Mouse (Mus musculus) bone marrow, adult 2 months (tissue): ENCODE measurements around the gene Cnpy3. TPM values are rescaled to one million over a fixed set of nuclear protein-coding genes. Genes with fewer than 3 reads are reported as not detected.

ENCODE experiments used
- H3K27ac ChIP-seq: fragments of 200-500 bp; 2 replicates; pipeline ENCODE4 v1.5.1; 2012; ENCODE audit warnings: low read depth, mild to moderate bottlenecking, control low read depth, inconsistent platforms, low read length; ENCODE audit not compliant: control insufficient read depth, poor library complexity, insufficient read depth
- H3K4me1 ChIP-seq: fragments of 200-500 bp; 2 replicates; pipeline ENCODE4 v1.6.1; 2011; ENCODE audit warnings: low read length; ENCODE audit not compliant: control insufficient read depth, insufficient read depth
- H3K4me3 ChIP-seq: fragments of 200-500 bp; replicated peaks from 2 replicates; pipeline ENCODE3; 2011; ENCODE audit warnings: mild to moderate bottlenecking, low read depth, low read length, control low read depth; ENCODE audit not compliant: control insufficient read depth
- CTCF ChIP-seq: fragments of 200-500 bp; IDR thresholded peaks from 2 replicates; pipeline ENCODE4 v1.5.1; 2011; ENCODE audit warnings: low read length, control low read depth; ENCODE audit not compliant: control insufficient read depth, insufficient read depth
- POLR2A ChIP-seq: fragments of 200-500 bp; IDR thresholded peaks from 2 replicates; pipeline ENCODE4 v1.6.1; 2011; ENCODE audit warnings: low read depth, mild to moderate bottlenecking, control low read depth, low read length, borderline replicate concordance; ENCODE audit not compliant: control insufficient read depth
- WGBS: fragments of 180-500 bp; shearing (Covaris S2); methylation state at CpG from one replicate; pipeline ENCODE4 v1.1.7; 2018; 5-methylcytosine and 5-hydroxymethylcytosine counted together
- polyA plus RNA-seq: library from polyadenylated mRNA; stranded (reverse); fragments of >200 nt; gene quantifications from 2 replicates; pipeline ENCODE4 v1.2.4, GENCODE M21; 2011; ENCODE audit warnings: low replicate concordance; ENCODE audit not compliant: missing spikeins, insufficient read depth, insufficient read length

Cnpy3 gene
- polyA plus RNA-seq, 1 experiment, result 46.3 TPM

DNA sequence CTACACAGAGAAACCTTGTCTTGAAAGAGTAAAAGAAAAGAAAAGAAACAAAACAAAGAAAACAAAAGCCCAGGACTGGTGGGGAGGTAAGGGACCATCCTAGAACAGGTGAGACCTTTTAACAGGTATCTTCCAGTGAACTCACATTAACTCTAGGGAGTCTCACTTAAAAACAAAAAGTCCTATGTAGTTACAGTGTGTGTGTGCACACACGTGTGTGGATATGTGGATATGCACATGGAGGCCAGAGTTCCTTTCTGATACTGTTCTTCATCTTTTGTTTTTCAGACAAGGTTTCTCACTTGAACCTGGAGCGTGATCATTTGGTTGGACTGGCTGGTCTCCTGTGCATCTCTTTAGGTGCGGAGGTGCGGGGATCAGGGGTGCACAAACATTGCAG lies 1.4 kb downstream of the Cnpy3 start:
- 51% methylated on average over 4 of the region's 4 CpGs for WGBS
- Histone ChIP-seq H3K4me3 (peak overlapping the region; percentile 70), H3K4me1 (no peaks in the 10 kb centered on the region; the same call in 1 of the 2 replicates), H3K27ac (peak overlapping the region; percentile 89)
- no peak for TF ChIP-seq POLR2A
- no peak for TF ChIP-seq CTCF

DNA sequence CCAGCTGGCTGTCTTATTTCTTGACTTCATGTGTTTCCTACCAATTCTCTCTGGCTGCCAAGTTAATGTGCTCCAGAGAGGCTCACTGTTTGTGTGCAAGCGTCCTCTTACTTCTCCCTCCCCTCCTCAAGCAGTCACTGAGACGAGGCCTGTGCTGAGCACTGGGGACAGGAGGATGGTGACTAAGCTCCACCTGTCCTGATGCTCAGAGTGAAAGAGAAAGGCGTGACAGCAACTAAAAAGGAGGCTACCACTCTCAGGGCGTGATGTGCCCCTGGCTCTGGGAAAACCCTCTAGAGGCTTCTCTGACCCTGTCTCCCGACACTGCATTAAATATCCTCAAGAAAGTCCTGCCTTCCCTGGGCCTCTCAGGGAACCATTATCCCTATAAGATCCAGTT lies 2.7 kb downstream of the Cnpy3 start:
- 72% methylated on average over 5 of the region's 5 CpGs for WGBS
- H3K4me3 ChIP-seq, result no peak overlapping the region
- no peak overlapping the region for H3K27ac ChIP-seq
- TF ChIP-seq CTCF, result no peak
- TF ChIP-seq POLR2A, result no peak
- H3K4me1 ChIP-seq, result no peaks in the 10 kb centered on the region; the same call in 1 of the 2 replicates

DNA sequence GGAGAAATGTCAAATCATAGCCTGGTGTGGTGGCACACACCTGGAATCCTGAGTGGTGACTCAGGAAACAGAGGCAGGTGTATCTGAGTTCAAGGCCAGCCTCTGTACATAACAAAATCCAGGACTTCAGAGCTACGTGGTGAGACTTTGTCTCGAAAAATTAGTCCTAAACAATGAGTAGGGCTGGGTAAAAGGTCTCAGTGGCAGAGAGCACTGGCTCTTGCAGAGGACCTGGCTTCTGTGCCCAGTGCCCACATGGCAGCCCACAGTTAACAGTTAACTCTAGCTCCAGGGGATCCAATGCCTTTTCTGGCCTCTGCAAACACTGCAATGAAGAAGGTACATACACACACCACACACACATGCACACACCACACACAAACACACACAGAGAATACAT lies 4.2 kb downstream of the Cnpy3 start:
- no peak overlapping the region for H3K27ac ChIP-seq

DNA sequence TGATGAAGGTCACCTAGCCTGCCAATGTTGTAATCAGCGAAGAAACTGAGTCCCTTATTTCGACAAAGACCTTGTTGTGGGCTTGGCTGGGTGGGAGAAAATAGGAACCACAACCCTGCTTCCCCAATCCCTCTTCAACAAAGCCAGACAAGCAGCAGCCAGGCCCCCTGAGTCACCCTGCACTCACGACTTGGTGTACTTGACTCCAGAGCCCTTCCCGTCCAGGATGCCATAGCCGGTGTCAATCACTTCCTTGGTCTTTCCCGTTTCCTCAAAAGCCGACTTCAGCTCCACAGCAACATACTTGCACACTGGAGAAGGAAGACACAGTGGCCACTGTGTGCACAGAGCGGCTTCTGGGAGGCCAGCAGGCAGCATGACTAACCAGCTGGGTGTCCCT lies 4.8 kb downstream of the Cnpy3 start:
- Histone ChIP-seq H3K4me3 (no peak overlapping the region), H3K4me1 (no peaks in the 10 kb centered on the region; the same call in 1 of the 2 replicates), H3K27ac (no peak overlapping the region)
- TF ChIP-seq CTCF (no peak), POLR2A (no peak)
- 46% methylated on average over 8 of the region's 8 CpGs for WGBS

More for the DNA sequence above, 4.2 kb downstream of the Cnpy3 start:
- WGBS, result 91% methylated on average over 2 of the region's 2 CpGs
- no peak for TF ChIP-seq CTCF
- TF ChIP-seq POLR2A, result no peak
- H3K4me1 ChIP-seq, result no peaks in the 10 kb centered on the region; the same call in 1 of the 2 replicates
- H3K4me3 ChIP-seq, result no peak overlapping the region

DNA sequence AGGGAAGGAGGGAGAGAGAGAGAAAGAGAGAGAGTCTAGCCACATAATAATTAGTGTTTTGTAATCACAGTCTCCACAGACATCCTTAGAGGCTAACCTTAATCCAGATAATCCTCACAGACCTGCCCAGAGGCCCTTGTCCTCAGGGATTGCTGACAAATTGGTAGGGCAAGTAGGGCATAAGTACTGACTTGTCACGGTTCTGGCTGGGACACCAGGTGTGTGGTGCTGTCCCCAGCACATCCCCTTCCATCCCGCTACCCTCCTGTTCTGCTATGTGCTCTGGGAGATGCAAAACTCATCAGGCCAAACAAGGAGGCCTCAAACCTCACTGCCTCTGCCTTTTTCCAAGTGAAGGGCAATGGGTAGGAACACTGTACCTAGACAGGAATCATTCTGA lies 6.5 kb downstream of the Cnpy3 start:
- H3K4me3 ChIP-seq, result no peak overlapping the region
- TF ChIP-seq POLR2A, result no peak
- no peak for TF ChIP-seq CTCF
- WGBS, result 87% methylated on average over 2 of the region's 2 CpGs
- no peak overlapping the region for H3K27ac ChIP-seq
- H3K4me1 ChIP-seq, result no peaks in the 10 kb centered on the region; the same call in 1 of the 2 replicates

DNA sequence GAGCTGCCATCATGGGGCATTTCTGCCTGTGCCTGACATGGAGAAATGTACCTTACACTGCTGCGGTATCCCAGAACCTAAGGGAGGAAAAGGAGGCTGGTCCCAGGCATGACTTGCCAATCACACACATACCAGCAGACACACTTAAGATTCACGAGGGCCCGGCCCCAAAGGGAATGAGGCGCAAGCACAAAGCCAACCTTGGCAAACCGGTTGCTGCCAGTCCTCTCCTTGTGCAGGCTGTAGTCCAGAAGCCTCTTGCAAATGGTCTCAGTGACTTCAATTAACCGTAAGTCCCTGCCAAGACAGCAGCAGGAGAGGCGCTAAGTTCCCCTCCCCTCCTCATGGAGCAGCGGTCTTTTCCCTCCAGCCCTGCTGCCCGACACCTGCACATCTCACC lies 9.0 kb downstream of the Cnpy3 start:
- WGBS, result 89% methylated on average over 9 of the region's 9 CpGs
- no peak overlapping the region for H3K4me3 ChIP-seq
- no peak for TF ChIP-seq POLR2A
- TF ChIP-seq CTCF, result no peak
- H3K27ac ChIP-seq, result no peak overlapping the region
- H3K4me1 ChIP-seq, result no peaks in the 10 kb centered on the region

DNA sequence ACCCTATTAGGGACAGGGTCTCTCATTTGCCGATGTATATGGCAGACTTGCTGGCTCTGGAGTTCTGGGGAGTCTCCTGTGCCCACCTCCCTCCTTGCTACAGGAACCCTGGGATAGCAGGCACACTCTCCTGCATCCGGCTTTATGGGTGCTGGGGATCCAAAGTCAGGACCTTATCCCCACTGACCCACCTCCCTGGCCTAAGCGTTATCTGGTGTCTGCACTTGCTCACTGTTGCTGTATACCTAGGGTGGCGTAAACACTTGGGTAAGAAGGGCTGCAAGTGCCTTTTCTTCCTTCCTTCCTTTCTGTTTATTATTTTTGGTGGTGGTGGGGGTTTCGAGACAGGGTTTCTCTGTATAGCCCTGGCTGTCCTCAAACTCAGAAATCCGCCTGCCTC lies 10.7 kb downstream of the Cnpy3 start:
- H3K27ac ChIP-seq, result no peak overlapping the region
- no peaks in the 10 kb centered on the region for H3K4me1 ChIP-seq
- no peak overlapping the region for H3K4me3 ChIP-seq
- 74% methylated on average over 6 of the region's 6 CpGs for WGBS
- TF ChIP-seq POLR2A, result no peak
- TF ChIP-seq CTCF, result no peak

DNA sequence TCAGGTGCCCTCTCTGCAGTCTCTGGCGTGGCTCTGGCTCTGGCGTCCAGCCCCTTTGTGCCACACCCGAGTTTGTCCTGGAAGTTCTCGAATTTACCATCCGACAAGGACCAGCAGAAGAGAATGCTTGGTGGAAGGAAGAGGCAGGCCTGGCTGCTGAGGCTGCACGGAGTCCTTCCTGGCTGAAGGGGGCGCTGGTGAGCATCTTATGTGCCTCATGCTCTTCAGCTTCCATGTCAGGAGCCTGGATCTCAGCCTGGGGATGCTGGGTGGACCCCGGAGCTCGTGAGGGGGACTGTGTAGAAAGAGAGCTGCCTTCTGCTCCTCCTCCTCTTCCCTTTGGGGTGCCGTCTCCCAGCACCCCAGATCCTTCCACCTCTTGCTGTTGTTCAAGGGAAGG lies 15.9 kb downstream of the Cnpy3 start:
- no peaks in the 10 kb centered on the region for H3K4me1 ChIP-seq
- WGBS, result 73% methylated on average over 10 of the region's 10 CpGs
- TF ChIP-seq POLR2A (no peak), CTCF (peak; percentile 72)
- H3K27ac ChIP-seq, result no peak overlapping the region
- H3K4me3 ChIP-seq, result no peak overlapping the region

DNA sequence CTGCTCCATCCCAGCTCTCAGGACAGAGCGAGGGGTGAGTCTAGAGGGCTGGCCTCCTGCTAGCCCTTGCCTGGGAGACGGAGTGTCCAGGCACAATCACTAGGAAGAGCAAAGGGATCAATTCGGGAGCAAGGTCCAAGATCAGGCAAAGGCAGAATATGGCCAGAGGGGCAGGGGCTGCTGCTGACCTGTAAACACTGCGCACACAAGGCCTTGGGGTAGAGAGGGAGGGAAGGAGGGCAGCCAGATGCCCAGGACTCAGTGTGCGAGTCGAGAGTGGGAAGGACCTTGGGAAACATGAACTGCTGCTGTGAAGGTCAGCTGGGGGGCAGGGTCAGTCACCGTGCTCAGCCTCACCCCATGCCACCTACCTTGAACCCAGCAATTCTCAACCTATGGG lies 16.7 kb downstream of the Cnpy3 start:
- WGBS, result 83% methylated on average over 7 of the region's 7 CpGs
- H3K4me1 ChIP-seq, result no peaks in the 10 kb centered on the region
- H3K27ac ChIP-seq, result no peak overlapping the region
- TF ChIP-seq CTCF (no peak), POLR2A (no peak)
- no peak overlapping the region for H3K4me3 ChIP-seq
